Mouse (Mus musculus): ENCODE data around the gene Sept1.

DNA sequence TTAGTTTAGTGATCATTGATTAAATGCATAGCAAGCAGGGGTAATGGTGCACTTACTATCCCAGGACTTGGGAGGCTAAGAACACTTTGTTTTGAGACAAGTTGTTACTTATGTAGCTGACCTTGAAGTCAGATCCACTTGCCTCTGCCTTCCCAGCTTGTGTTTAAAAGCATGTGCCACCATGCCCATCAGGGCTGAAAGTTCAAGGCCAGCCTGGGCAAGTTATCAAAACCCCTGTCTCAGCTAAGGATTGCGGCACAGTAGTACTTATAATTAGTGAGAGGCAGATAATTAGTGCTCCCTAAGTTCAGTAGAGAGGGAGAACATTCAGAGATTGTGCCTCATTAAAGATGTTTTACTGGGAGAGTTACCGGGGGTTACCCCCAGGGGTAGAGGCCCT, 1.8 kb upstream of the Sept1 start:
- no peak for TF ChIP-seq ZNF384 (IDR thresholded peaks at IDR 0.05; ENCODE audit: low read depth, low read length)
- no peak for TF ChIP-seq NELFE (IDR thresholded peaks at IDR 0.05; ENCODE audit: low read depth, low read length)
- no peak for TF ChIP-seq POLR2A (IDR thresholded peaks at IDR 0.05; ENCODE audit: control insufficient read depth in 1 of 2, insufficient read depth in 1 of 2, low read depth in 1 of 2, low read length in 2 of 2, poor library complexity in 1 of 2)
- no peak for TF ChIP-seq MEF2A (IDR thresholded peaks at IDR 0.05; ENCODE audit: extremely low read depth, insufficient replicate concordance, low read depth, low read length, poor library complexity, severe bottlenecking)
- no peak for TF ChIP-seq GATA1 (IDR thresholded peaks at IDR 0.05; ENCODE audit: low read depth, low read length)
- no peak for TF ChIP-seq KAT2A (conservative IDR thresholded peaks at IDR 0.05; ENCODE audit: low read depth, low read length)

Data from MEL (cell line).